Mouse (Mus musculus) hindbrain, embryonic 15.5 days (tissue): ENCODE data around the gene Lrrc4. TPM values are rescaled to one million over a fixed set of nuclear protein-coding genes. Genes with fewer than 3 reads are reported as not detected.

Experiments used
- ATAC-seq: fragments of 200-750 bp; cut with Nextera tagmentation; 2 replicates; pipeline ENCODE4 v1.8.0; 2017; ENCODE audit warnings: low read depth, moderate number of reproducible peaks, moderate TSS enrichment; ENCODE audit not compliant: low FRiP score
- H3K27ac ChIP-seq: fragments of 300-500 bp; sonication (generic); replicated peaks from 2 replicates; pipeline ENCODE4 v1.5.1; 2015; ENCODE audit warnings: mild to moderate bottlenecking, inconsistent platforms
- H3K27me3 ChIP-seq: fragments of 300-500 bp; sonication (generic); 2 replicates; pipeline ENCODE4 v1.6.1; 2015; ENCODE audit warnings: control low read depth, inconsistent platforms
- H3K36me3 ChIP-seq: fragments of 300-500 bp; sonication (generic); 2 replicates; pipeline ENCODE4 v1.6.1; 2015; ENCODE audit warnings: control low read depth, inconsistent platforms
- H3K4me1 ChIP-seq: fragments of 300-500 bp; sonication (generic); replicated peaks from 2 replicates; pipeline ENCODE4 v1.6.1; 2015; ENCODE audit warnings: control low read depth, inconsistent platforms
- H3K4me2 ChIP-seq: fragments of 300-500 bp; sonication (generic); 2 replicates; pipeline ENCODE4 v1.6.1; 2015; ENCODE audit warnings: moderate library complexity, mild to moderate bottlenecking, inconsistent platforms
- H3K4me3 ChIP-seq: fragments of 300-500 bp; sonication (generic); 2 replicates; pipeline ENCODE4 v1.5.1; 2015; ENCODE audit warnings: mild to moderate bottlenecking, inconsistent platforms
- H3K9ac ChIP-seq: fragments of 300-500 bp; sonication (generic); 2 replicates; pipeline ENCODE4 v1.6.1; 2015; ENCODE audit warnings: inconsistent platforms
- H3K9me3 ChIP-seq: fragments of 300-500 bp; sonication (generic); 2 replicates; pipeline ENCODE4 v1.6.1; 2016; ENCODE audit warnings: control low read depth, inconsistent platforms
- WGBS: fragments of 180-500 bp; shearing (Covaris S2); methylation state at CpG from one replicate; pipeline ENCODE4 v1.1.7; 2015; 5-methylcytosine and 5-hydroxymethylcytosine counted together
- polyA plus RNA-seq: library from polyadenylated mRNA; unstranded; fragments of >200 nt; fragmentation: Nextera tagmentation; extraction: Ambion mirVana; gene quantifications from 2 replicates; pipeline ENCODE4 v1.2.1, GENCODE M21; 2015

The Lrrc4 gene
- 6.8 and 7.1 TPM in 2 replicates for polyA plus RNA-seq

GRCm38 (mm10) chr6:28831011-28831853 lies at the start of gene Lrrc4:
Gene Lrrc4, minus strand, starts transcription at chr6:28831747.
- peak within 1 kb of the TSS; percentile 98 for H3K27ac ChIP-seq
- peak within 1 kb of the TSS; percentile 98 for H3K4me2 ChIP-seq
- H3K27me3 ChIP-seq = no peaks in the 10 kb centered on the region
- no peaks in the 10 kb centered on the region for H3K9me3 ChIP-seq
- peaks cover 5% of the 10 kb centered on the region; the same call in 1 of the 2 replicates for H3K36me3 ChIP-seq
- no peak for ATAC-seq
- peak within 1 kb of the TSS; percentile 84 for H3K4me3 ChIP-seq
- peak within 1 kb of the TSS; percentile 99 for H3K9ac ChIP-seq
- WGBS = 17% methylated on average over 27 of the region's 27 CpGs
- peaks cover 65% of the 10 kb centered on the region for H3K4me1 ChIP-seq

DNA sequence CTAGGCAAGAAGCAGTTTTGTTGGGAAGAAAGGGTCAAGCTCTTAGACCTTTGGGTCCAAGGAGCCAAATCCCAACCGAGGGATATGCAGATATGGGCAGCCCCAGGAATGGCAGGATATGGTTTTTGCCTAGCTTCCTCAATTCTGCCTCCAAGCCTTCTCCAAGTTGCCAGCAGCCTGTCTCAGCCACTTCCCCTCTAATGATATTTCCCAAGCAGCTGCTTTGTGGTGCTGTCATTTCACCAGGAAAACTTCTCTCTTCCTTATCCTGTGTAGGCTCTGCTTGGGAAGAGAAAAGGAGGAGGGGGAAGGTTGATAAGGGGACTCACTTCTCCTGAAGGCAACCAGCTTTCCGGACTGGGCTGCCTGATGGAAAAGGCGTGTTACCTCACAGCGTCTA lies 49.4 kb upstream of the Lrrc4 start:
- Histone ChIP-seq H3K27ac (no peak overlapping the region), H3K36me3 (no peaks in the 10 kb centered on the region), H3K9me3 (no peaks in the 10 kb centered on the region), H3K9ac (no peak overlapping the region), H3K4me1 (peaks cover 35% of the 10 kb centered on the region), H3K4me2 (no peak overlapping the region), H3K4me3 (no peak overlapping the region), H3K27me3 (no peaks in the 10 kb centered on the region)
- WGBS = 91% methylated on average over 4 of the region's 4 CpGs
- ATAC-seq = no peak

GRCm38 (mm10) chr6:28879315-28879714 lies 47.8 kb upstream of the Lrrc4 start:
- no peak overlapping the region for H3K9ac ChIP-seq
- no peaks in the 10 kb centered on the region for H3K36me3 ChIP-seq
- no peaks in the 10 kb centered on the region for H3K9me3 ChIP-seq
- no peak overlapping the region for H3K4me3 ChIP-seq
- H3K27ac ChIP-seq = no peak overlapping the region
- H3K27me3 ChIP-seq = no peaks in the 10 kb centered on the region
- H3K4me1 ChIP-seq = peaks cover 44% of the 10 kb centered on the region
- ATAC-seq = no peak
- WGBS = 80% methylated on average over 8 of the region's 8 CpGs
- H3K4me2 ChIP-seq = no peak overlapping the region

GRCm38 (mm10) chr6:28877945-28878666 lies 46.6 kb upstream of the Lrrc4 start:
- Histone ChIP-seq H3K36me3 (no peaks in the 10 kb centered on the region), H3K4me2 (no peak overlapping the region), H3K9me3 (no peaks in the 10 kb centered on the region), H3K27me3 (no peaks in the 10 kb centered on the region), H3K27ac (peak overlapping the region; percentile 52; the same call in 1 of the 2 replicates), H3K4me3 (no peak overlapping the region), H3K9ac (no peak overlapping the region), H3K4me1 (peaks cover 53% of the 10 kb centered on the region)
- ATAC-seq = peak; percentile 27; the same call in 1 of the 2 replicates
- WGBS = 28% methylated on average over 7 of the region's 7 CpGs

GRCm38 (mm10) chr6:28876492-28876891 lies 44.9 kb upstream of the Lrrc4 start:
- H3K9ac ChIP-seq = no peak overlapping the region
- no peaks in the 10 kb centered on the region for H3K36me3 ChIP-seq
- H3K4me2 ChIP-seq = no peak overlapping the region
- H3K27me3 ChIP-seq = no peaks in the 10 kb centered on the region
- no peak overlapping the region for H3K4me3 ChIP-seq
- H3K27ac ChIP-seq = no peak overlapping the region; the same call in 1 of the 2 replicates
- H3K4me1 ChIP-seq = peaks cover 61% of the 10 kb centered on the region
- no peak for ATAC-seq
- no peaks in the 10 kb centered on the region for H3K9me3 ChIP-seq
- 31% methylated on average over 3 of the region's 3 CpGs for WGBS

DNA sequence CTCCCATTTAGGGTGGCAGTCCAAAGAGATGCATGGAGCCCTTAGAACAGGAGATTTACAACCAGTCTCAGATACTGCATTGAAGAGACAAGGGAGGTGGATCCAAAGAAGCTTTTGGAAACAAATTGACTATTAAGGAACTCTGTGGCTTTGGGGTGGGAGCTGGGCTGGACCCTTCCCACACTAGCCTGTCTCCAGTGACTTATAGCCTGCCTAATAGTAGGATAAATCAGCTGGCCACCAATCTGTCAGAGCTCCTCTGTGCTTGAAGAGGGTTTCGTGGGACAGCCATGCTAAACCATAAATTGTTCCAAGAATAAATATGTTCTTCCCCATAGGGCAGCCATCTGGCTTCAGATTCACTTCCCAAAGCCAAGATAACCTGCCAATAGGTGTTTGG lies 43.8 kb upstream of the Lrrc4 start:
- 64% methylated on average over 1 of the region's 1 CpGs for WGBS

DNA sequence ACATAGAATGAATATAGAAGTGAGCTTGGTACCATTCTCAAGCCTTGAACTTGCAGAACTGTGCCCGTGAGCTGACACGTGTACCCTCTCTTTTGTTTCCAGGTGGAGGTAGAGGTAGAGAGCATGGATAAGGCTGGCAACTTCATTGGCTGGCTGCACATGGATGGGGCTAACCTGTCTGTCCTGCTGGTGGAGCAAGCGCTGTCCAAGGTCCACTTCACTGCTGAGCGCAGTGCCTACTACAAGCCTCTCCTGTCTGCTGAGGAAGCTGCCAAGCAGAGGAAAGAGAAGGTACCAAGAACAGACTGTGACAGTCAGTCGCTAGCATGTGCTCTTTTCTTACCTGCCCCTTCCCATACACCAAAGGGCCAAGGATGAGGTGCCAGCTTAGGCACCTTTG lies 43.2 kb upstream of the Lrrc4 start:
- H3K27ac ChIP-seq = no peak overlapping the region
- WGBS = 93% methylated on average over 5 of the region's 5 CpGs
- peaks cover 58% of the 10 kb centered on the region for H3K4me1 ChIP-seq
- no peaks in the 10 kb centered on the region for H3K9me3 ChIP-seq
- H3K36me3 ChIP-seq = no peaks in the 10 kb centered on the region
- no peaks in the 10 kb centered on the region for H3K27me3 ChIP-seq
- H3K4me3 ChIP-seq = no peak overlapping the region
- H3K4me2 ChIP-seq = no peak overlapping the region
- no peak overlapping the region for H3K9ac ChIP-seq
- no peak for ATAC-seq

More for the DNA sequence above, 43.8 kb upstream of the Lrrc4 start:
- H3K9me3 ChIP-seq = no peaks in the 10 kb centered on the region
- no peaks in the 10 kb centered on the region for H3K36me3 ChIP-seq
- no peak overlapping the region for H3K4me3 ChIP-seq
- no peak overlapping the region for H3K9ac ChIP-seq
- H3K27ac ChIP-seq = no peak overlapping the region
- H3K4me2 ChIP-seq = no peak overlapping the region
- no peaks in the 10 kb centered on the region for H3K27me3 ChIP-seq
- ATAC-seq = 0 out of 2 replicates have a peak, but pooled peaks have one; percentile 21
- peaks cover 58% of the 10 kb centered on the region for H3K4me1 ChIP-seq

DNA sequence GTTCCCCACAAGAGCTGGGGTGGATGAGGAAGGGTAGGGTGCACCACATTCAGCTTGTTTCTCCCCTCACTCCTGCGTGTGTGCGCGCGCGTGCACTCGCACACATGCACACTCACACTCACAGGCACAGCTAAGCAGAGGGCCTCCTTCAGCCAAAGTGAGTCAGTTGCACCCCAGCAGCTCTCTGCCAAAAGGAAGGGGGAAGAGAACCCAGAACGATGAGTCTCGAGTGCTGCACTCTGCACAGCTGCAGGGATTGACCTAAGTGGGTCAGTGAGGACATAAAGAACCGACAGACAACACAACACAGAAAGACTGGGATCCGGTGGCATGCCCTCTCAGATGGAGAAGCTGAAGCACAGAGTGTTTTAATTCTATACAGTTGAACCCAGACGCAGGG lies 42.5 kb upstream of the Lrrc4 start:
- no peaks in the 10 kb centered on the region for H3K36me3 ChIP-seq
- H3K9ac ChIP-seq = no peak overlapping the region
- 78% methylated on average over 11 of the region's 11 CpGs for WGBS
- H3K4me1 ChIP-seq = peaks cover 58% of the 10 kb centered on the region
- H3K4me2 ChIP-seq = no peak overlapping the region
- H3K27me3 ChIP-seq = no peaks in the 10 kb centered on the region
- H3K9me3 ChIP-seq = no peaks in the 10 kb centered on the region
- H3K27ac ChIP-seq = peak overlapping the region; percentile 41; the same call in 1 of the 2 replicates
- H3K4me3 ChIP-seq = no peak overlapping the region
- ATAC-seq = no peak

- Histone ChIP-seq H3K4me1 (peaks cover 55% of the 10 kb centered on the region), H3K27ac (no peak overlapping the region), H3K36me3 (no peaks in the 10 kb centered on the region), H3K4me2 (no peak overlapping the region), H3K27me3 (no peaks in the 10 kb centered on the region), H3K4me3 (no peak overlapping the region), H3K9ac (no peak overlapping the region), H3K9me3 (no peaks in the 10 kb centered on the region)
- 91% methylated on average over 3 of the region's 3 CpGs for WGBS
- ATAC-seq = no peak
Measured at GRCm38 (mm10) chr6:28872421-28872795, 40.9 kb upstream of the Lrrc4 start.

DNA sequence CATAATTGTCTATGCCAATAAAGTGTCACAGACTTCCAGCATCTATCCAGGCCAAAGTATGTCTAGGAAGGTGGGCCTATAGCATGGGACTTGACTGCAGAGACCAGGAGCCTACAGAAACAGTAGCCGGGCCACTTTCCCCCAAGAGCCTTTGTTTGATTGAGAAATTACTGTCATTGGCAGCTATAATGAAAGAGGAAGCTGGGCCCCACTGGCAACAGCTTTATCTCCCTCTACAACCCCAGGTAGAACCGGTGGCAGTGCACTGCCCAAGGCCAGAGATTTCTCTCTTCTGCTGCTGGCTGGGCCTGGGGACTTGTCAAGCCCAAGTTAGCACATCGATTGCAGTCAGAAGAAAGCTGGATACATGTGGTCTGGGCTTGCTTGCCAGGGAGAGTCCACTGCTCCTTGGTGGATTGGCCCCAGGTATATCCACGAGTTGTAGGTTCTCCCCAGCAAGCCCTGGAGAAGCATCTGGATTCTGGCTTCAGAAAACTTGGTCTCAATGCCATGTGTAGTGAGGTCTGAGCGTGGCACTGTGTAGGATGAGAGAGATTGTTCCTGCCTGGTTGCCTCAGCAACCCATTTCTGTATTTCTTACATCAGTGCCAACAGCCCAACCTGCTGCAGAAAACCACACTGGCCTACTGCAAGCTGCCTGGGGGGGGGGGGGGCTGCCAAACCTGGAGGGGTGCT lies 40.3 kb upstream of the Lrrc4 start:
- 63% methylated on average over 5 of the region's 5 CpGs for WGBS
- H3K4me1 ChIP-seq = peaks cover 50% of the 10 kb centered on the region
- 0 out of 2 replicates have a peak, but pooled peaks have one; percentile 12 for ATAC-seq
- H3K27ac ChIP-seq = no peak overlapping the region
- no peaks in the 10 kb centered on the region for H3K36me3 ChIP-seq
- no peaks in the 10 kb centered on the region for H3K27me3 ChIP-seq
- no peak overlapping the region for H3K9ac ChIP-seq
- H3K4me2 ChIP-seq = no peak overlapping the region
- H3K9me3 ChIP-seq = no peaks in the 10 kb centered on the region
- no peak overlapping the region for H3K4me3 ChIP-seq

GRCm38 (mm10) chr6:28867516-28868251 lies 36.1 kb upstream of the Lrrc4 start:
- Histone ChIP-seq H3K4me3 (no peak overlapping the region), H3K9me3 (no peaks in the 10 kb centered on the region), H3K27ac (no peak overlapping the region), H3K36me3 (no peaks in the 10 kb centered on the region), H3K4me2 (no peak overlapping the region), H3K27me3 (no peaks in the 10 kb centered on the region), H3K9ac (no peak overlapping the region), H3K4me1 (peaks cover 44% of the 10 kb centered on the region)
- ATAC-seq = no peak; the same call in 1 of the 2 replicates
- 47% methylated on average over 2 of the region's 2 CpGs for WGBS
